Comparison of ENCODE assay signal across 12 mouse cellular contexts in genomic region chr4:105218202-105218601, GRCm38 (mm10).
DNase-seq lines count a peak whose midpoint lies in the region; ATAC-seq and TF ChIP-seq lines count a peak whose summit lies in the region.
"Had no signal": no experiment of that assay in that cellular context is flagged by ENCODE, and none has a peak within 500 bp of the region (broad histone marks: within the 10 kb centered on the region; RNA-seq: fewer than 3 reads in every experiment).

No protein-coding gene starts in this region.

- H3K4me1 ChIP-seq in heart, embryonic 11.5 days (ENCODE audit: control insufficient read depth, insufficient read depth, low read length): peaks cover under 1% of the 10 kb centered on the region; the same call in 1 of the 2 replicates
- H3K4me1 ChIP-seq in E14TG2a.4 (replicated peaks; ENCODE audit: low read depth, low read length): peaks cover 95% of the 10 kb centered on the region
- peaks cover 73% of the 10 kb centered on the region for H3K4me1 ChIP-seq in brown adipose tissue, adult 24 weeks (ENCODE audit: control insufficient read depth, insufficient read depth, insufficient read length, low read length)

- no peak for DNase-seq in heart, postnatal 14 days
- DNase-seq in kidney, postnatal 14 days: peak; percentile 64
- no peak for DNase-seq in left cerebral cortex, postnatal 14 days (ENCODE audit: low spot score in 2 of 2)
- no peak for DNase-seq in layer of hippocampus, postnatal 10 days (ENCODE audit: low spot score in 2 of 2)
- DNase-seq in cerebellum, adult 11-12 months: no peak
- DNase-seq: cerebellum, adult 2 months; embryo, embryonic 11 days had no signal

- no peak overlapping the region for H3K27ac ChIP-seq in heart, embryonic 11.5 days (ENCODE audit: low read depth, low read length)
- peak overlapping the region; percentile 95 for H3K27ac ChIP-seq in brown adipose tissue, adult 24 weeks (replicated peaks; ENCODE audit: low read depth, low read length)

- ATAC-seq in heart, embryonic 11.5 days (replicated peaks; ENCODE audit: insufficient number of reproducible peaks, low FRiP score, low TSS enrichment): peak; percentile 52
- ATAC-seq: hindbrain, postnatal 0 days; midbrain, embryonic 16.5 days had no signal

- no peak for TF ChIP-seq CTCF in E14TG2a.4 (conservative IDR thresholded peaks at IDR 0.05; ENCODE audit: low read length)

- peaks cover 8% of the 10 kb centered on the region; the same call in 1 of the 2 replicates for H3K36me3 ChIP-seq in heart, embryonic 11.5 days (ENCODE audit: control insufficient read depth, insufficient read depth, low read length)
- peaks cover 20% of the 10 kb centered on the region for H3K36me3 ChIP-seq in E14TG2a.4 (ENCODE audit: insufficient read depth, low read length)

- no peak overlapping the region for H3K9ac ChIP-seq in heart, embryonic 11.5 days (ENCODE audit: low read depth, low read length)

- intact Hi-C loops in heart, postnatal 14 days (cut with DNase I): no loop called here
- intact Hi-C loops in left cerebral cortex, postnatal 14 days (cut with DNase I): no loop called here

- H3K4me2 ChIP-seq in heart, embryonic 11.5 days: no peak overlapping the region

- no peak overlapping the region for H3K4me3 ChIP-seq in heart, embryonic 11.5 days (ENCODE audit: low read depth, low read length)
- H3K4me3 ChIP-seq in E14TG2a.4 (replicated peaks; ENCODE audit: low read length): 0 out of 2 replicates have a peak overlapping the region, but pooled peaks have one; percentile 26
- H3K4me3 ChIP-seq in brown adipose tissue, adult 24 weeks (ENCODE audit: insufficient read depth, low read depth, low read length): no peak overlapping the region

- H3K27me3 ChIP-seq in heart, embryonic 11.5 days (ENCODE audit: control insufficient read depth, insufficient read depth, low read length): no peaks in the 10 kb centered on the region
- no peaks in the 10 kb centered on the region for H3K27me3 ChIP-seq in E14TG2a.4 (ENCODE audit: insufficient read depth, low read length)

- WGBS in heart, embryonic 11.5 days (ENCODE audit: insufficient replicate concordance): 61% methylated on average over 10 of the region's 10 CpGs

- H3K9me3 ChIP-seq in heart, embryonic 11.5 days (replicated peaks; ENCODE audit: control insufficient read depth, low read length): no peaks in the 10 kb centered on the region
- no peaks in the 10 kb centered on the region for H3K9me3 ChIP-seq in E14TG2a.4 (ENCODE audit: low read length)
